Comparison of ENCODE assay signal across 11 mouse cellular contexts in the genomic region with DNA sequence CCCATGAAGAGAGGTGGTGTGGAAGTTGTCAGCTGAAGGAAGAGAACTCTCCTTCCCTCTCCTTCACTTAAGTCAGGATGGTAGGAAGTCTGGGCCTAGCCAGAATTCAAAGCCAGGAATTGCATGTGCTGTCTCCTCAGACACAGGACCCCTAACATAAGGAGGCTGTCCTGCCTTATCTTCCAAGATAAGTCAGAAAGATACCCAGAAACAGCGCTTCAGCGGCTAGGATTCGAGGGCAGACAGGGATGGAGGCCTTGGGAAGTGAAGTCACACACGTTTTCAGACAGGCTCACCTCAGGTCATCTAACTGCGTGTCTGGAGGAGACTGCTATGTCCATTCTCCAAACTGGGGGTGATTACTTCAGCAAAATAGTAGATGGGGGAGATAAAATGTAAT.
"Had no signal": no experiment of that assay in that cellular context is flagged by ENCODE, and none has a peak within 500 bp of the region (broad histone marks: within the 10 kb centered on the region; RNA-seq: fewer than 3 reads in every experiment).

No protein-coding gene starts in this region.

- DNase-seq: kidney, postnatal 25 days; layer of hippocampus, postnatal 36 days; liver, embryonic 13.5 days; lung, adult 2 months; lung, postnatal 14 days; lung, postnatal 4 days; midbrain, embryonic 14.5 days; thymus, adult 18-20 months; thymus, postnatal 4 days had no signal

- H3K9ac ChIP-seq: liver, embryonic 13.5 days had no signal

- H3K4me3 ChIP-seq: left cerebral cortex, adult 2 months; liver, embryonic 13.5 days had no signal

- H3K27ac ChIP-seq: left cerebral cortex, adult 2 months; liver, embryonic 13.5 days had no signal

- H3K27me3 ChIP-seq: liver, embryonic 13.5 days had no signal

- H3K9me3 ChIP-seq: liver, embryonic 13.5 days had no signal

- H3K4me2 ChIP-seq: liver, embryonic 13.5 days; midbrain, embryonic 11.5 days had no signal
